8 mouse cellular contexts compared by ENCODE assay signal in the genomic region with DNA sequence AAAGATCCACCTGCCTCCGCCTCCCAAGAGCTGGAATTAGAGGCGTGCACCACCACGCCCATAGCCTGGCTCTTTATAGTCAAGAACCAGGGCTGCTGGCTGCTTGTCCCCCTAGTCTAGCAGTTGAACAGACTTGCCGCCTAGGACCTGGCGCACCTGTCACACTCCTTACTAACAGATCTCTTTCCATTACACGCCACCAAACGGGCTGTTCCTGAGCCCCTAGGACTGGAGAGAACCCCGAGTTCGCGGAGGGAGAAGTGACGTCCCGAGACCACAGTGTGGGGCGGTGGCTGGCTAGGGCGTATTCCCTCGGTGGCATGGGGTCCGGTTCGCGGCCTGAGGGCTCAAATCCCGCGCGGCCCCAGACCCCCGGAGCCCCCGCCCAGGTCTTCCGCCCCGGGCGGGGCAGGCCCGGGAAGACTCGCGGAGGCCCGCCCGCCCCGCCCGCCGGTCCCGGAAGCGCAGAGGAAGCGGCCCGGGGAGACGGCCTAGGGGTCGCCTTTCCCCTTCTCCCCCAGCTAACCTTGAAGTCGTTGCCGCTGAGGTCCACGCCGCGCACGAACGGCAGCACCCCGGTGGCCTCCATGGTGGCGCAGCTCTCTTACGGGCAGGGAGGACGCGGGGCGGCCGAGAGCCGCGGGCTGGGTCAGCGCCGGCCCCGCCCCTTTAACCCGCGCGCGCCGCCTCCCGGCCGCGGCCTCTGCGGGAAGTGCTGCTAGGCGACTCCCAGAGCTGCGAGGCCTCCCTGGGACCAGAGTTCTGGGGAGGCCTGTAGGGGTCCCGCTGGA. TPM values are rescaled to one million over a fixed set of nuclear protein-coding genes. Genes with fewer than 3 reads are reported as not detected.
DNase-seq lines count a peak whose midpoint lies in the region; ATAC-seq and TF ChIP-seq lines count a peak whose summit lies in the region.

A gene (minus strand): TSS at position 663 of the 791 bp plus-strand sequence.

- WGBS in hindbrain, embryonic 15.5 days = 0% methylated on average over 61 of the region's 71 CpGs

- H3K36me3 ChIP-seq in hindbrain, embryonic 15.5 days = peaks cover 38% of the 10 kb centered on the region

- peak within 1 kb of the TSS; percentile 77 for H3K4me2 ChIP-seq in hindbrain, embryonic 15.5 days

- no peaks in the 10 kb centered on the region for H3K9me3 ChIP-seq in hindbrain, embryonic 15.5 days

- intact Hi-C loops in left cerebral cortex, adult 2 months (cut with DNase I) = no loop called here

- H3K9ac ChIP-seq in hindbrain, embryonic 15.5 days = peak within 1 kb of the TSS; percentile 77

- no peaks in the 10 kb centered on the region for H3K27me3 ChIP-seq in hindbrain, embryonic 15.5 days

- H3K27ac ChIP-seq in hindbrain, embryonic 15.5 days (replicated peaks) = peak within 1 kb of the TSS; percentile 92
- peak within 1 kb of the TSS; percentile 82 for H3K27ac ChIP-seq in left cerebral cortex, adult 2 months

- peak; percentile 57 for DNase-seq in WW6 (ENCODE audit: low read depth, low spot score)
- DNase-seq in cerebellum, postnatal 36 days = peak; percentile 73 to 82
- DNase-seq in gastrocnemius, adult 18-20 months (ENCODE audit: low spot score) = peak; percentile 82
- DNase-seq in left cerebral cortex, adult 2 months (ENCODE audit: extremely low spot score in 1 of 2, low spot score in 2 of 2) = peak; percentile 78 to 84
- DNase-seq in right cerebral cortex, adult 2 months (ENCODE audit: low spot score in 2 of 2) = peak; percentile 60 to 70
- peak; percentile 85 for DNase-seq in urinary bladder, postnatal 14 days (ENCODE audit: low spot score)

- TF ChIP-seq CTCF in left cerebral cortex, adult 2 months (IDR thresholded peaks at IDR 0.05) = peak; percentile 70

- peaks cover 36% of the 10 kb centered on the region for H3K4me1 ChIP-seq in hindbrain, embryonic 15.5 days (replicated peaks)

- H3K4me3 ChIP-seq in hindbrain, embryonic 15.5 days = peak within 1 kb of the TSS; percentile 69
- H3K4me3 ChIP-seq in left cerebral cortex, adult 2 months = peak within 1 kb of the TSS; percentile 87

- peak; percentile 68 for ATAC-seq in hindbrain, embryonic 15.5 days (ENCODE audit: low FRiP score, low read depth)
- peak; percentile 61 for ATAC-seq in megakaryocyte, adult 5-6 weeks (ENCODE audit: poor library complexity, severe bottlenecking)

RNA-seq across cellular contexts. Expression of the gene that starts here (rescaled TPM):
- 100 to 1,000 TPM; 108 to 113 TPM for total RNA-seq in gastrocnemius, adult 18-20 months (2021)
- 72.7 and 77.5 TPM in 2 replicates for polyA plus RNA-seq in hindbrain, embryonic 15.5 days (2015; fragmentation: Nextera tagmentation; extraction: Ambion mirVana)
- total RNA-seq in left cerebral cortex, adult 2 months (2021) = 10 to 100 TPM; 65.0 to 65.3 TPM
- 115 and 144 TPM in 2 replicates for total RNA-seq in megakaryocyte, adult 5-6 weeks (2015)
- total RNA-seq in megakaryocyte, adult 5-6 weeks (2017) = 158 and 172 TPM in 2 replicates

Comparison
In these comparisons a context has a peak if more than half of its experiments do, and no peak if none do; other contexts are left out.
1. Peak in every context shown above with its lines: DNase-seq, ATAC-seq, H3K4me3 ChIP-seq and H3K27ac ChIP-seq.